Mouse (Mus musculus) intestine, embryonic 16.5 days (tissue): ENCODE data around the gene Mttp. TPM values are rescaled to one million over a fixed set of nuclear protein-coding genes. Genes with fewer than 3 reads are reported as not detected.

Experiments used
- ATAC-seq: fragments of 200-750 bp; cut with Nextera tagmentation; 2 replicates; pipeline ENCODE4 v1.8.0; 2017; ENCODE audit warnings: moderate TSS enrichment, moderate library complexity
- H3K27ac ChIP-seq: fragments of 300-500 bp; sonication (generic); 2 replicates; pipeline ENCODE4 v1.5.1; 2014; ENCODE audit warnings: mild to moderate bottlenecking, low read length
- H3K27me3 ChIP-seq: fragments of 300-500 bp; sonication (generic); replicated peaks from 2 replicates; pipeline ENCODE4 v1.6.1; 2014; ENCODE audit warnings: low read length, control low read depth, mixed read lengths; ENCODE audit not compliant: control insufficient read depth, insufficient read depth
- H3K36me3 ChIP-seq: fragments of 300-500 bp; sonication (generic); 2 replicates; pipeline ENCODE4 v1.6.1; 2014; ENCODE audit warnings: low read length, control low read depth; ENCODE audit not compliant: control insufficient read depth, insufficient read depth
- H3K4me1 ChIP-seq: fragments of 300-500 bp; sonication (generic); 2 replicates; pipeline ENCODE4 v1.6.1; 2014; ENCODE audit warnings: low read length, control low read depth, mixed read lengths; ENCODE audit not compliant: control insufficient read depth, insufficient read depth
- H3K4me2 ChIP-seq: fragments of 300-500 bp; sonication (generic); 2 replicates; pipeline ENCODE4 v1.6.1; 2014; ENCODE audit warnings: low read depth, low read length, control low read depth
- H3K4me3 ChIP-seq: fragments of 300-500 bp; sonication (generic); 2 replicates; pipeline ENCODE4 v1.5.1; 2014; ENCODE audit warnings: mild to moderate bottlenecking, low read length
- H3K9ac ChIP-seq: fragments of 300-500 bp; sonication (generic); 2 replicates; pipeline ENCODE4 v1.6.1; 2014; ENCODE audit warnings: low read depth, low read length
- H3K9me3 ChIP-seq: fragments of 300-500 bp; sonication (generic); 2 replicates; pipeline ENCODE4 v1.6.1; 2016; ENCODE audit warnings: low read length, control low read depth; ENCODE audit not compliant: control insufficient read depth
- WGBS: fragments of 180-500 bp; shearing (Covaris S2); extraction: QIAGEN DNeasy Blood & Tissue Kit; methylation state at CpG from one replicate; pipeline ENCODE4 v1.1.7; 2014; 5-methylcytosine and 5-hydroxymethylcytosine counted together
- polyA plus RNA-seq: library from polyadenylated mRNA; unstranded; fragments of >200 nt; fragmentation: Nextera tagmentation; extraction: Ambion mirVana; gene quantifications from 2 replicates; pipeline ENCODE4 v1.2.1, GENCODE M21; 2015

The Mttp gene
- polyA plus RNA-seq, 1 experiment from 2014 or later = 405 TPM

GRCm38 (mm10) chr3:138050772-138051171, 94.0 kb downstream of the Mttp start:
- Histone ChIP-seq H3K36me3 (no peaks in the 10 kb centered on the region), H3K4me3 (no peak overlapping the region), H3K4me2 (no peak overlapping the region), H3K9ac (no peak overlapping the region), H3K27ac (no peak overlapping the region), H3K9me3 (no peaks in the 10 kb centered on the region), H3K27me3 (no peaks in the 10 kb centered on the region), H3K4me1 (peaks cover 8% of the 10 kb centered on the region)
- WGBS = 54% methylated on average over 11 of the region's 11 CpGs
- no peak for ATAC-seq

- Histone ChIP-seq H3K36me3 (no peaks in the 10 kb centered on the region), H3K9me3 (no peaks in the 10 kb centered on the region), H3K27me3 (no peaks in the 10 kb centered on the region), H3K9ac (no peak overlapping the region), H3K4me2 (no peak overlapping the region), H3K27ac (no peak overlapping the region), H3K4me3 (no peak overlapping the region), H3K4me1 (peaks cover 8% of the 10 kb centered on the region)
- 84% methylated on average over 6 of the region's 6 CpGs for WGBS
- ATAC-seq = no peak
Observed at GRCm38 (mm10) chr3:138049555-138049954, 95.2 kb downstream of the Mttp start.

GRCm38 (mm10) chr3:138043316-138043715, 101.5 kb downstream of the Mttp start:
- no peak overlapping the region for H3K9ac ChIP-seq
- 56% methylated on average over 7 of the region's 7 CpGs for WGBS
- no peaks in the 10 kb centered on the region for H3K9me3 ChIP-seq
- H3K36me3 ChIP-seq = no peaks in the 10 kb centered on the region
- H3K27me3 ChIP-seq = no peaks in the 10 kb centered on the region
- H3K27ac ChIP-seq = no peak overlapping the region
- H3K4me3 ChIP-seq = no peak overlapping the region
- H3K4me1 ChIP-seq = no peaks in the 10 kb centered on the region
- H3K4me2 ChIP-seq = no peak overlapping the region
- ATAC-seq = no peak

GRCm38 (mm10) chr3:138041591-138042301, 103.0 kb downstream of the Mttp start:
- Histone ChIP-seq H3K4me3 (no peak overlapping the region), H3K27me3 (no peaks in the 10 kb centered on the region), H3K9ac (no peak overlapping the region), H3K36me3 (no peaks in the 10 kb centered on the region), H3K4me1 (no peaks in the 10 kb centered on the region), H3K9me3 (no peaks in the 10 kb centered on the region), H3K4me2 (no peak overlapping the region), H3K27ac (no peak overlapping the region)
- ATAC-seq = no peak
- WGBS = 75% methylated on average over 3 of the region's 3 CpGs

- 79% methylated on average over 2 of the region's 2 CpGs for WGBS
Observed at GRCm38 (mm10) chr3:138040938-138041337, 103.8 kb downstream of the Mttp start.

More at GRCm38 (mm10) chr3:138040938-138041337, 103.8 kb downstream of the Mttp start:
- Histone ChIP-seq H3K4me3 (no peak overlapping the region), H3K36me3 (no peaks in the 10 kb centered on the region), H3K4me1 (no peaks in the 10 kb centered on the region), H3K9ac (no peak overlapping the region), H3K27me3 (no peaks in the 10 kb centered on the region), H3K4me2 (no peak overlapping the region), H3K27ac (no peak overlapping the region), H3K9me3 (no peaks in the 10 kb centered on the region)
- no peak for ATAC-seq

Other genes starting within 250 kb of the Mttp start
- 160 and 162 TPM in 2 replicates for gene Lamtor3, start 226.5 kb downstream of the Mttp start, polyA plus RNA-seq
- 35.8 and 41.6 TPM in 2 replicates for gene Dapp1, start 163.4 kb downstream of the Mttp start, polyA plus RNA-seq
- 0.15 and 0.18 TPM in 2 replicates for gene 1110002E22Rik, start 79.9 kb downstream of the Mttp start, polyA plus RNA-seq
- gene Gm5105, start 77.6 kb downstream of the Mttp start, polyA plus RNA-seq = 0.17 TPM in 1 of 2 replicates, not detected in the other
- gene Trmt10a, start 1.5 kb downstream of the Mttp start, polyA plus RNA-seq = 9.2 and 9.4 TPM in 2 replicates
- gene 4930579F01Rik, start 48.9 kb upstream of the Mttp start, polyA plus RNA-seq = 0.24 TPM in 1 of 2 replicates, not detected in the other
- gene Adh7, start 72.8 kb upstream of the Mttp start, polyA plus RNA-seq = 0.18 and 0.24 TPM in 2 replicates
- gene Adh1, start 116.0 kb upstream of the Mttp start, polyA plus RNA-seq = 734 and 860 TPM in 2 replicates
- gene Adh6a, start 168.3 kb upstream of the Mttp start, polyA plus RNA-seq = 1.5 and 1.8 TPM in 2 replicates
- gene Adh6b, start 196.8 kb upstream of the Mttp start, polyA plus RNA-seq = 0.15 TPM in 1 of 2 replicates, not detected in the other